Mouse (Mus musculus): Measurements from ENCODE around the gene Bicdl2.

Gene Bicdl2

DNA sequence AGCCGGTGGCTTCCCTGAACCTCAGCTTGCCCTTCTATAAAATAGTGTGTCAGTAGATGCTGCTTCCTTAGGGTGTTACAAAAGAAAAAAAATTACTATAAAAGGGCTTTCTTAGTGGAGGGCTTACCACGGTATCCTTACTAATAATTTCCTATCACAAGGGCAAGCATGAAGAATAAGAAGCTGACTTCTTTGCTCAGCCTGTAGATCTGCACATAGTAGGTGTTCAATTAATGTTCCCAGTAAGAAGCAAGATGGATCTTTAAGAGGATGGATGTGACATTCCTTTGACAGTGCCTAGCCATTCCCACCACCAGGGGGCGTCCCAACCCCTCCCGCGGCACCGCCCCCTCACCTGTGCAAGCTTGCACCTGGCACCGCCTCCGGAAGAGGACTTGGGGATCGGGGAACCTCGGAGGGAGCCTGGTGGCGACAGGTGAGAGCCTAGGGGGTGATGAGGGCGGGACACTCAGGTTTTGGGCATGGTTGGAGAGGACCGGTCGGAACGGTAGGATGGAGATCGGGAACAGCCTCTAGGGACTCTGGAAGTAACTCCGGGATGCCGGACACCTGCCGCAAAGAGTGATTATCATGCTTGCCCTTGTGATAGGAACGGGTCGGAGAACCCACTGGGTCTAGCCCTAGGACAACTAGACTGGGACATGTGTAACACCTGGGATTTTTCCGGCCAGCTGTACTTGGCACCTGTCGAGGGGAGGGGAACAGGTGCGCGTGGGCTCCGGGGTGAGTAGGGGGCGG, at the start of gene Bicdl2:
Bicdl2 (plus strand) TSS at position 390 of the 759 bp plus-strand sequence.
- no peak for DNase-seq (ENCODE audit: low spot score)

DNA sequence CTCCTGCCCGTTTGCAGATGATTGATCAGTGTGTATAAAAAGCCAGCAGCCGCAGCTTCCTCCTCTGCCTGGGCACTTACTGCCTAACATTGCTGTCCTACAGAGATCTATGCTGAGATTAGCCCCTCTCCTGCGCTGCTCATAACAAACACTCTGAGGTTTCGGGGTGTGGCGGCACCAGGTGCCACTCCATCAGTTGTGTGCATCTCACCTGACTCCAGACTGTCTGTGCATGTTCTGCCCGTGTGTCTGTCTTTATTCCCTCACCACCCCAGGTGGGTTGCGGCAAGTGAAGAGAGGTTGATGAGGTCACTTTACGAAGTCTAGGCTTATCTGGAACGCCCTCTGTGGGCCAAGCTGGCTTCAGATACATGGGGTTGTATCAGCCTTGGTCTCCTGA, 43.2 kb upstream of the Bicdl2 start:
- no peak for DNase-seq (ENCODE audit: low spot score)

DNA sequence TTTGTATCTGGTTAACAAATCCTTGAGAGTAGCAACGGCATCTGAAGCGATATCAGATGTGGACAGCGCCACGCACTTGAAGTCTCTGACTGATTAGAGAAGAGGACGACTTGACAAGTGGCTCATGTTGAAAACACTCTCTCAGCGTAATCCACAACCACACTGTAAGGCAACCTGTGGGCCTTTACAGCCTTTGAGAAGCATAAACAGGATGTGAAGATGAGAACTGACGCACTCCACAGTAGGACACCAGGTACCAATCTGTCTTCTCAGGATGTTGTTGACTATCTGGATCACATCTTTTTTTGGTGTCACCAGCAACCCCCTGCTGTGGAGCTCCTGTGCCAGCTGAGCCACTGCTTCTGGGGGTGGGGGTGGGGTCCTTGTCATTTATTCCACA, 40.0 kb upstream of the Bicdl2 start:
- no peak for DNase-seq (ENCODE audit: low spot score)

DNA sequence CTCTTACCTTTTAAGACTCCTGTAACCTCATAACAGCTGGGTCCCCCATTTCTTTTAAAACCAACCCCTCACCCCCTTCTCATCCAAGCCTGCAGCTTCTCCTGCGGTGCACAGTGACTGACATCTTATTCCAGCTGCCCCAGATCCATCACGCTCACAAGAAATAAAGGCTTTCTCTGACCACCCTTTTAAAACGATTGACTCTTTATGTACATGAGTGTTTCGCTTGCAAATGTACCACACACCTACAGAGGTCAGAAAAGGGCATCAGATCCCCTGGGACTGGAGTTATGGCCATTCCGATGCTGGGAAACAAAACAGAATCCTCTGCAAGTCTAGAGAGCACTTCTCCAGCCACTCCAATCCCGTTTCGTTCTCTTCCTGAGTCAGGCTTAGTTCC, 32.5 kb upstream of the Bicdl2 start:
- no peak for DNase-seq (ENCODE audit: low spot score)

DNA sequence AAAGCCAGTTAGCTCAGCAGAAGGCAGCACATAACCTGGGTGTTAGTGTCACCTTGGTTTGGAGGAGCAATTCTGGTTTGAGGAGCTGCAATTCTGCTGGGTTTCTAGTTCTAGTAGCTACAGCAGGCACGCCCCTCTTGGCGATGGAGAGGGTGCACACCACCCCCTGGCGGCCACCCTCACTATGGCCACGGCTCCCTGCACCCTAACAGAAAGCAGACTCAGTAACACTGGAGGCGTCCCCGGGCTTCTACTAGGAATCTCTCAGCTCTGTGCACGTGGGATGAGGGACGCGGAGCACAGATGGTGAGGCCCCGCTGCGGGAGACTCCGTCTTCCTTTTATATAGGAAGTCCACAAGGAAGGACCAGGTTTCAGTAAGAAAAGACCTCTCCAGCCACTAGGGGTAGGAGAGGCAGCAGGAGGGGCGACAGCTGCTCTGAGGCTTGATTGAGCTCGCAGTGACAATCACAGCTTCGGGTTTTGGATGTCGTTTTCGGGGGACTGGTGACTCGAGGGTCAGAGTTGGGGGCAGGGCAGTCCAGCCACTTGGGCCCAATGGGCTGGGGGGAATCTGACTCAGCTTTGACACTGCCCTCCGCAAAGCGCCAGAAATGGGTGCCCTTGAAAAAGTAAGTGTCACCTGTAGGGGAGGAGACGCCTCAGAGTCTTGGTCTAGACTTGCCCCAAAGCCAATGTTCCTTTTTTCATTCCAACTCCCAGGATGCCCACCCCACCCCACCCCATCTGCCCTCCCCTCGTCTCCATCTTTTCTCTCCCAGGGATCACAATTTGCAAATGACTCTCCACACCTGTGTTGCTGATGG, 29.9 kb upstream of the Bicdl2 start:
- peak; percentile 31 for DNase-seq (ENCODE audit: low spot score)

DNA sequence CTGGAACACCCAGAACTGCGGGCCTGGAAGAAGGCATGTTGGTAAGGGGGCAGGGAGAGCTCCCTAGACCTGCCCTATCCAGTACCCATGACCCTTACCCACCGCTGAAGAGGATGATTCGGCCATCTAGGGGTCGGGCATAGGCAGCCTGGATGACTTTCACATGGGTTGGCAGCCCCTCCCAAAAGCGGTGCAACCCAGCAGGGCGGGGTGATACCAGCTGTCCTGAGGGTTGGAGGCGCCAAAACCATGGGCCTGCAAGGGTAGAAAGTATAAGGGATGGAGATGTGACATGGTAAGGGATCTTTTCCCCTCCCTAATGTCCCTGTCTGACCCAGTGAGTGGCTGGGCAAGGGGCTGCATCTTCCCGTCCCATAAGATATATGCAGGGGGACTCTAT, 29.1 kb upstream of the Bicdl2 start:
- no peak for DNase-seq (ENCODE audit: low spot score)

DNA sequence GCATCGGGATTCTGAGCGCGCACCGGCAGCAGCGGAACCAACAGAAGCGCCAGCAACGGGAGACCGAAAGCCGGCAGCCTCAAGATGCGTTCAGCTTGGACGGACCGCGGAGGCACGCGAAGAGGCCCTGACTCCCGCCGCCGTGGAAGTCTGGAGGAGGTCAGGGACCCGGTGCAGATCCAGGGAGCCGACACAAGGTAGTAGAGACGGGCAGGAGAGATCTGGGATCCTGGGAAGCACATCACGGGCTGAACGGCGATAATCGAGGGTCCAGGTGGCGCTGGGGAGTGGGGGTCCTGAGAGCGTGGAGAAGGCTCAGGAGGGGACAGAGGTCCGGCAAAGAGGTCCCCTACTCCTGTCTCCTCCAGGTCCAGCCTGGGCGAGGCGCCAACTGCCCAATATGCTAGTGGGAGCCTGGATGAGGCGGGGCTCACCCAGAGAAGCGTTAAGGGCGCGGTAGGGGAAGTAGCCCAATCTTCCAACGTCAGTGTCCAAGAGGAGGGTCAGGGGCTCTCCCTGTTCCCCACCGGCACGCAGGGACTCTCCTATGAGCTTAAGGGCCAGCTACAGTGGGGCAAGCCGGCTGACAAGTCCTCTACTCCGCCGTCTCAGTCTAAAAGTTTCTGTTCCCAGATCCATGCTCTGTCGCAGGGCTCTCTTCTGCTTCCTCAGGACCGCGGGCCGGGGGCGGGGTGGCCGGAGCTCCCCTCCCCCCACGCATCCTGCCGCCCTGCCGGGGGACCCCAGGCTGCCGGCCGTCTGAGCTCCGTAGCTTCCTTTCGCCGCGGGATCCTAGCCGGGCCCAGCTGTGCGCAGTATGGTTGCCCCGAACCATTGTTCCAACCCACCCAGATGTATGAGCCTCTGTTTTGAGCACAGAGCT, 15.5 kb upstream of the Bicdl2 start, which contains the start of gene Mmp25:
Mmp25 (minus strand) TSS at position 665 of the 883 bp plus-strand sequence.
- no peak for DNase-seq (ENCODE audit: low spot score)

DNA sequence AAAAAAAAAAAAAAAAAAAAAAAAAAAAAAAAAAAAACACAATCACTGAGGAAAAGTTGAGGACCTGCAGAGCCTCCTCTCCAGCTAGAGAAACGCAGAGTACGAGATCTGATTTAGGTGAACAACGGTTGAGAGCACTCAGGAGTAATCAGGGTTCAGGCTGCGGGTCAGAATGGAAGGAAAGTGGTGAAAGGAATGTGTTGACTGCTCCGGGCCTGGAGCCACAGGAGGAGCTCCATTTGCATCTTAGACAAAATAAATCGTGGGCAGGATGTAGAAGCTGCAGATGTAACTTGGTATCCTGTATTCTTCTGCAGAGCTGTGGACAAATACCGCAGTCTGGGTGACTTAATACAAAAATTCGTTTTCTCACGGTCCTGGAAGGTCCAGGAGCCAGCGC, 14.4 kb upstream of the Bicdl2 start:
- no peak for DNase-seq (ENCODE audit: low spot score)

DNA sequence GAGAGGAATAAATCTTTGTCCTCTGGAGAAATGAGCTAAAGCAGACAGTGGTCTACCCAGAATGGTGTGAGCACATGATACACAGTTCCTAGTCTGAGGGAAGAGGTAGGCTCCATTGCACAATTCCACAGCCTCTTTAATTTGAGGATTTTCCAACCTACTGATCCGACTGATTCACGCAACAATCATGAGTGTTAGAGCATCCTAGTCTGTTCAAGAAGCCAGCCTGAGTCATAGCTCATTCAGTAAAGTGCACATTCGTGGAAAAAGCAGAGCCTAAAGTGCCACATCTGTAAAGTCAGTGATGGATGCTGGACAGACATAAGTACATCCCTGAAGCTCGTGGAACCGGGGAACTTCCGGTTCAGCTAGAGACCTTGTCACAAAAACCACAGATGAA, 8.9 kb upstream of the Bicdl2 start:
- no peak for DNase-seq (ENCODE audit: low spot score)

DNA sequence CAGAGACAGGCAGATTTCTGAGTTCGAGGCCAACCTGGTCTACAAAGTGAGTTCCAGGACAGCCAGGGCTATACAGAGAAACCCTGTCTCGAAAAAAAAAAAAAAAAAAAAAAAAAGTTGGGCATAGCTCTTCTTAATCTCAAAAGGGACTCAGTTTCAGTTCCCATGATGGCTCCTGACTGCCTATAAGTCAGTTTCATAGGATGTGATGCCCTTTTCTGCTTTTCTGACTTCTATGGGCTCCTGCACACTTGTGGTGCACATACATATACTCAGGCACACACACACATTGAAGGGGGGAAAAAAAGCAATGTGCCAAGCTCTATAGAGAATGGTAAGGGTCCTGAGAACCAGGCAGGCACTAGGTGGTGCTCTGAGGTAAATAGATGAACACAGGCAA, 7.0 kb upstream of the Bicdl2 start:
- no peak for DNase-seq (ENCODE audit: low spot score)

DNA sequence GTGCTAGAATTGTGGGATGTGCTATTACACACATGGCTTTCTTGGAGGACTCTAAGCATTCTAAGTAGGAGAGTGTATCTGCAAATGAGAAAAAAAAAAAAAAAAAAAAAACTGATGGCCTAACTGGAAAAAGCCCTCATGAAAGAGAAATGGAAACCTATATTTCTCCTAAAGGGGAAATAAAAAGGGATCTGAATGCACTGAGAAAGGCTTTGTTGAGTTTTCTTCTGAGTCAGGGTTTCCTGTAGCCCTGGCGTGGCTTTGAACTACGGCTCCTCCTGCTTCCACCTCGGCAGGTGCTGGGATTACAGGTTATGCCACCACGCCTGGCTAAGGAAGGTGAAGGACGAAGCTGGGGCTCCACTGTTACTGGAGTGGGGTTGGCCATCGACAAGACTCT, 6.3 kb upstream of the Bicdl2 start:
- no peak for DNase-seq (ENCODE audit: low spot score)

DNA sequence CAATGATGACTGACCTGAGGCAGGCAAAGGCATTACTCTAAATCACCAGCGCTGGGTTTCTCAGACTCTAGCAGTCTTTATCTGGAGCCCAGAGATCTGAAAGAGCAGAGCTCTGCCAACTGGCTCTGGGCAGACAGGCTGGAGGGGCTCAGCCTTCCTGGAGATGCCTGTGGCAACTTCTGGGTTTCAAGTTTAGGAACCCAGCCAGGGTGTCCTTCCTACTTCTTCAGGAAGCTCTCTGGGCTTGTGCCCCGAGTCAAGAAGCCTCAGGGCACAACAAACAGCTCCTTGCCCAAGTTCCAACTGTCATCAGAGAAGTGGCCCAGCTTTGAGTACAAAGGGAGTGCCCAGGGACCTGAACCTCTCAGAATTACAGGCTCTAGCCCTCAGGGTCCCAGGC, 5.9 kb upstream of the Bicdl2 start:
- no peak for DNase-seq (ENCODE audit: low spot score)

DNA sequence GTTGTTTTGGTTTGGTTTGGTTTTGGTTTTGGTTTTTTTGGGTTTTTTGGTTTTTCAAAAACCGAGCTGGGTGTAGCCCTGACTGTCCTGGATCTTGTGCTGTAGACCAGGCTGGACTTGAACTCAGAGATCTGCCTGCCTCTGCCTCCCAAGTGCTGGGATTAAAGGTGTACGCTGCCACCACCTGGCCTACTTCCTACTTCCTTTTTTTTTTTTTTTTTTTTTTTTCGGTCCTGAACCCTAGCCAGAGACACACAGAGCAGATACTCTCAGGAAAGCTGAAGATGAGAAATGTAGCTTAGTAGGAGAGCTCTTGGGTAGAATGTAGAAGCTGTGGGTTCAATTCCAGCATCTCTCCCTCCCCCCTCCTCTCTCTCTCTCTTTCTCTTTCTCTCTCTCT, 1.9 kb upstream of the Bicdl2 start:
- no peak for DNase-seq (ENCODE audit: low spot score)

DNA sequence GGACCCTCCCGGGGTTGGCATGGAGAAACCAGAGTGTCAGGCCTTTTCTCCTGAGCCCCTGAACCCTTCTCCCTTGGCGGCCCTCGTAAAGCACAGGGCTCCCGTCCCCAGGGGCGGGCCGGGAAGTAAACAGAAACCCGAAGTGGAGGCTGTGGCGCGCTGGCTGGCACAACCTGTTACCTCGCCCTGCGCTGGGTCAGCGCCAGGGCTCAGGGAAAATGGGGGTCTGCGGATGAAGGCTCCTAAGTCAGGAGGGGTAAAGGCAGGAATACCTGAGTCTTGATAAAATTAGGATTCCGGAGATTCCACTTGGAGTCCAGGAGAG, 532 bp downstream of the Bicdl2 start:
- DNase-seq (ENCODE audit: low spot score) = no peak

DNA sequence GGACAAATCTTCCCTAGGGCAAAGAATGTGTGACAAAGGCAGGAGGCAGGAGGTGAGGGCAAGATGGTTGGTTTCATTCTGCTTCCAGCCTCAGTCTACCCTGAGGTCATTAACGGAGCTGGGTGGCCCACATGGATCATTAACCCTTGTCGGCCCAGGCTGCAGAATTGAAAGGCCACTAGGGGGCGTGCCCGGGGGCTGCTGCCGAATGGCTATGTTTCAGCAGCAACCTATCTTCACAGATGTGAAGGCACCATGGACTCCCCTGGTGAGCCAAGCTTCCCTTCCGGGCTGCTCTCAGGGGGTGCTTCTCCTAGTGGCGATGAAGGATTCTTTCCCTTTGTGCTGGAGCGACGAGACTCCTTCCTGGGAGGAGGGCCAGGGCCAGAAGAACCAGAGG, 1.2 kb downstream of the Bicdl2 start:
- DNase-seq (ENCODE audit: low spot score) = no peak

DNA sequence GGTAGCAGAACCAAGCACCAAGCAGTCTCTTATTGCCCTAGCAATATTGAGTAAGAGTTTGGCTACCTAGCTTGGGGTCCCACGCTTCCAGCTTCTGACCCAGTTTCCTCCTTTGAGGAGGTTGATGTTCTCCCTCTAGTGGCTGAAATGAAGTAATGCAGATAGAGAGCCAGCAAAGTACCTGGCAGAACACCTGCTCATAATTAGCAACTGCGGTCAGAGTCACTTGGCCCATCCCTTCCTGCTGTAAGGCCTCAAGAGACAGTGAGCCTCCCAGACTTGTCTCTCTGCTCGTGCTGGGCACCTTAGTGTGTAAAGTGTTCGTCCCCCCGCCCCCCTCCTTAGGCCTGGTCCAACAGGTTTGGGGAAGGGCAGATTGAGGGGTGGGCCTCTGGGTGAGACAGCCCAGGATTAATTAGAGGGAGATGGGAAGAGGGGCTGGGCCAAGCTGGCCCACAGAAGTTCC, 4.3 kb downstream of the Bicdl2 start:
- no peak for DNase-seq (ENCODE audit: low spot score)

DNA sequence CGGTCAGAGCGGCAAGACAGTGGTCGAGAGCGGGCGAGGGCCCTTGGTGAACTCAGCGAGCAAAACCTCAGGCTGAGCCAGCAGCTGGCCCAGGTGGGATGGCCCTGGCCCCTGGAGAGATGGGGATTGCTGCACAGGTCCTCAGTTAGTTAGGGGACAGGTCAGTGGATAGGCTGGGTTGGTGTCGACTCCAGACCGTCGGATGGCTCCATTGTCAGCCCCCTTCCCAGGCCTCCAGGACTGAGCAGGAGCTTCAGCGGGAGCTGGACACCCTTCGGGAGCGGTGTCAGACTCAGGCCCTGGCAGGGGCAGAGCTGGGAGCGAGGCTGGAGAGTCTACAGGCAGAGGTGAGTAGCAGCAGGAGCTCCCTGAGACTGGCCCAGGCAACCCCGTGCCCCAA, 5.2 kb downstream of the Bicdl2 start:
- DNase-seq (ENCODE audit: low spot score) = no peak

DNA sequence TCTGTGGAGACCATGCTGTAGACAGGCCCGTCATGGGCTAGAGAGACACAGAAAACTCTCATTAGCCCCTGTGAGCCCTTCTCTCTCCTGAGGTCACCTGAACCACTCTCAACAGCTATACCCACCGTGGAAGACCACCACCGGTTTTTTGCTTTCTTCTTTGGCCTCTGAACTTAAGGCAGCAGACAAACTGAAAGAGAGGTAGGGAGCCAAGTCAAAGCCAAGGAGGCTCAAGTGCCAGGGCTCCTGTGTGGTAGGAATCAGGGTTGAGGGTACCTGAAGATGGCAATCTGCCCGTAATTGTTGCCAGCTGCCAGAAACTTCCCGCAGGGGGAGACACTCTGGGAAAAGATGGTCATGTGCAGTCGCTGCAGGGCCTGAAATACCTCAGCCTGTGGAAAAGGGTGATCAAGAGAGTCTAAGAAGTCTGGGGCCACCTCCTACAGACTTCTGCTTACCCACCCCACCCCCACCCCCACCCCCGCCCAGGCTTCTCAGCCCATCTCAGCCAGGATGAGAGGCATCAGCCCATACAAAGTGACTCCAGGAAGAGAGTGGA, 10.3 kb downstream of the Bicdl2 start:
- DNase-seq (ENCODE audit: low spot score) = no peak

DNA sequence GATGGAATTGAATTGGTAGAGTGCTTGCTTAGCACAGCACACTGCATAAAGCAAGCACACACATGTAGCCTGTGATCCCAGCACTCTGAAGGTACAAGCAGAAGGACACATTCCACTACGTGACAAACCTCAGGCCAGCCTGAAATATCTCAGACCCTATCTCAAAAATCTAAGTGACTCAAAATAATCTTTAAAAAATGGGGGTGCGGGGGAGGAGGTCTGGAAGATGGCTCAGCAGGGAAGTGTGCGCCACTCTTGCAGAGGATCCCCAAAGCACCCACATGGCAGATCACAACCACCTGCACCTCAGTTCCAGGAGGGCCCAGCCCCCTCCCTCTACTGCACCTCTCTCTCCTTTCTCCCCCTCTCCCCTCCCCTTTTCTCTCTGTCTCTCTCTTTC, 11.2 kb downstream of the Bicdl2 start:
- DNase-seq (ENCODE audit: low spot score) = no peak

DNA sequence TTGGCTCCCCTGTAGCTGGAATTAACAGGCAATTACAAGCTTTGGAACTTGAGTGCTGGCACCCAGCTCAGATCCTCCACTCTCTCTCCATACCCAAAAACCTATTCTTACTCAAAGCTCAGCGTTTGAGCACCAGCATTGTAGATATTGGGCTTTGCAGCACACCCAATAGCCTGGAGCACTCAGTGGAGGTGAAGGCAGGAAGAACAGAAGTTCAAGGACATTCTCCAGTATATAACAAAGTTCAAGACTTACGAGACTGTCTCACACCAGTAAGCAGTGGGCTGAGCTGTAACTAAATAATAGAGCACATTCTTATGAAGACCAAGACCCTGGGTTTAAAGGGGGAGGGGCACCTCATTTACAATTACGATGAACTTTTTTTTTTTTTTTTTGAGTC, 12.5 kb downstream of the Bicdl2 start:
- no peak for DNase-seq (ENCODE audit: low spot score)

DNA sequence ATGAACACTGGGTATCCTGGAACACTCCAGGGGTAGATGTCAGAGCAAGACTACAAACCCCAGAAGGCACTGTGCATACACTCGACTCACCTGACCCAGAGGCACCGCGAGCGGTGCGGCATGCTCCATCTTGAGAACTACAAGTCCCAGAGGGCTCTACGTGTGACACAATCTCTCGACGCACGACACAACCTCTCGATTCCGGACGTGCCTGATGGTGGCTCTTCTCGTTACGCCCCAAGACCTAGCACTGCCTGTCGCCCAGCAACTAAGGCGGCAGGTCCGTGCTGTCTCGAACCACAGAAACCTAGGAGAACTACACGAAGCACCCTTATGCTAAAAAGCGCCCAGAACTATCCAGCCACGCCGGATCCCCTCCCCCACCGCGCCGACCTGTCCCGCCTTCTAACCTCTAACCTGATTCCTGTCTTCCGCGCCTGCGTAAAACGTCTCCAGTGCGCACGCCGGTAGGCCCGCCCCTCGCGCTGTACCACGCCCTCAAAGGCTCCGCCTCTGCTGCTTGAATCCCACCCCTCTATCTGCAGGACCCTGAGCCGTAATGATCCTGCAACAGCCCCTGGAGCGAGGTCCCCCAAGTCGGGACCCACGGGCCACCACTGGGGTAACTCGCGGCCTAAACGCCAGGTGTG, 13.2 kb downstream of the Bicdl2 start, which contains the start of the genes Hcfc1r1 and Thoc6:
Hcfc1r1 (plus strand) TSS at position 173 of the 650 bp plus-strand sequence.
Thoc6 (minus strand) TSS at position 459 of the 650 bp plus-strand sequence.
- peak; percentile 92 for DNase-seq (ENCODE audit: low spot score)

All from c-Kit-positive CD71-positive TER-119-positive erythroid progenitor cells, embryonic 14.5 days (primary cell).